Mouse (Mus musculus) heart, embryonic 12.5 days (tissue): Measurements from ENCODE around the gene Nhsl2. TPM values are rescaled to one million over a fixed set of nuclear protein-coding genes. Genes with fewer than 3 reads are reported as not detected.

Experiments
- ATAC-seq: fragments of 200-750 bp; cut with Nextera tagmentation; 2 replicates; pipeline ENCODE4 v1.8.0; 2017; ENCODE audit warnings: moderate TSS enrichment, moderate library complexity; ENCODE audit not compliant: insufficient number of reproducible peaks, low FRiP score
- H3K27ac ChIP-seq: fragments of 300-500 bp; sonication (generic); 2 replicates; pipeline ENCODE4 v1.5.1; 2016; ENCODE audit warnings: mild to moderate bottlenecking, moderate library complexity; ENCODE audit not compliant: poor library complexity, severe bottlenecking
- H3K27me3 ChIP-seq: fragments of 300-500 bp; sonication (generic); replicated peaks from 2 replicates; pipeline ENCODE4 v1.6.1; 2016; ENCODE audit warnings: mild to moderate bottlenecking, moderate library complexity
- H3K36me3 ChIP-seq: fragments of 300-500 bp; sonication (generic); 2 replicates; pipeline ENCODE4 v1.6.1; 2016; ENCODE audit warnings: mild to moderate bottlenecking, moderate library complexity
- H3K4me1 ChIP-seq: fragments of 300-500 bp; sonication (generic); replicated peaks from 2 replicates; pipeline ENCODE4 v1.6.1; 2016; ENCODE audit warnings: mild to moderate bottlenecking
- H3K4me2 ChIP-seq: fragments of 300-500 bp; sonication (generic); 2 replicates; pipeline ENCODE4 v1.6.1; 2016; ENCODE audit warnings: mild to moderate bottlenecking, moderate library complexity
- H3K4me3 ChIP-seq: fragments of 300-500 bp; sonication (generic); 2 replicates; pipeline ENCODE4 v1.5.1; 2016; ENCODE audit warnings: mild to moderate bottlenecking
- H3K9ac ChIP-seq: fragments of 300-500 bp; sonication (generic); 2 replicates; pipeline ENCODE4 v1.6.1; 2016; ENCODE audit warnings: mild to moderate bottlenecking, moderate library complexity
- H3K9me3 ChIP-seq: fragments of 300-500 bp; sonication (generic); replicated peaks from 2 replicates; pipeline ENCODE4 v1.6.1; 2016; ENCODE audit warnings: mild to moderate bottlenecking, moderate library complexity
- WGBS: fragments of 180-500 bp; shearing (Covaris S2); methylation state at CpG from one replicate; pipeline ENCODE4 v1.1.7; 2016; 5-methylcytosine and 5-hydroxymethylcytosine counted together
- polyA plus RNA-seq: library from polyadenylated mRNA; unstranded; fragments of >200 nt; fragmentation: Nextera tagmentation; extraction: Ambion mirVana; gene quantifications from 2 replicates; pipeline ENCODE4 v1.2.1, GENCODE M21; 2016

The Nhsl2 gene
- polyA plus RNA-seq, 1 experiment from 2014 or later = 25.5 TPM

- Histone ChIP-seq H3K4me3 (no peak overlapping the region), H3K9me3 (no peaks in the 10 kb centered on the region), H3K9ac (no peak overlapping the region), H3K4me2 (no peak overlapping the region), H3K27me3 (0 out of 2 replicates have a peak, but pooled peaks cover 5% of the 10 kb centered on the region), H3K27ac (peak overlapping the region; percentile 60), H3K36me3 (no peaks in the 10 kb centered on the region), H3K4me1 (peaks cover 42% of the 10 kb centered on the region)
- 38% methylated on average over 3 of the region's 3 CpGs for WGBS
- ATAC-seq = peak; percentile 39; the same call in 1 of the 2 replicates
Observed at GRCm38 (mm10) chrX:101874147-101874546, 25.0 kb downstream of the Nhsl2 start.

GRCm38 (mm10) chrX:101874901-101875300 is 25.7 kb downstream of the Nhsl2 start:
- Histone ChIP-seq H3K9me3 (no peaks in the 10 kb centered on the region), H3K36me3 (no peaks in the 10 kb centered on the region), H3K4me2 (no peak overlapping the region), H3K27me3 (0 out of 2 replicates have a peak, but pooled peaks cover 5% of the 10 kb centered on the region), H3K27ac (peak overlapping the region; percentile 60; the same call in 1 of the 2 replicates), H3K4me1 (peaks cover 42% of the 10 kb centered on the region), H3K9ac (no peak overlapping the region), H3K4me3 (no peak overlapping the region)
- WGBS = 45% methylated on average over 2 of the region's 2 CpGs
- ATAC-seq = no peak

GRCm38 (mm10) chrX:101876136-101876535 is 27.0 kb downstream of the Nhsl2 start:
- Histone ChIP-seq H3K27ac (no peak overlapping the region), H3K36me3 (no peaks in the 10 kb centered on the region), H3K4me3 (no peak overlapping the region), H3K4me2 (no peak overlapping the region), H3K9ac (no peak overlapping the region), H3K27me3 (0 out of 2 replicates have a peak, but pooled peaks cover 5% of the 10 kb centered on the region), H3K9me3 (no peaks in the 10 kb centered on the region), H3K4me1 (peaks cover 45% of the 10 kb centered on the region)
- 39% methylated on average over 2 of the region's 2 CpGs for WGBS
- ATAC-seq = no peak

- Histone ChIP-seq H3K9ac (no peak overlapping the region), H3K4me3 (no peak overlapping the region), H3K27ac (no peak overlapping the region), H3K36me3 (no peaks in the 10 kb centered on the region), H3K27me3 (0 out of 2 replicates have a peak, but pooled peaks cover 5% of the 10 kb centered on the region), H3K9me3 (no peaks in the 10 kb centered on the region), H3K4me1 (peaks cover 58% of the 10 kb centered on the region), H3K4me2 (no peak overlapping the region)
- WGBS = 61% methylated on average over 4 of the region's 4 CpGs
- no peak for ATAC-seq
Observed at GRCm38 (mm10) chrX:101877840-101878239, 28.7 kb downstream of the Nhsl2 start.

- WGBS = 36% methylated on average over 4 of the region's 4 CpGs
- H3K36me3 ChIP-seq = no peaks in the 10 kb centered on the region
- no peak overlapping the region for H3K4me3 ChIP-seq
- no peak for ATAC-seq
- H3K27me3 ChIP-seq = 0 out of 2 replicates have a peak, but pooled peaks cover 5% of the 10 kb centered on the region
- no peak overlapping the region for H3K27ac ChIP-seq
- H3K9ac ChIP-seq = no peak overlapping the region
- H3K4me2 ChIP-seq = no peak overlapping the region
- no peaks in the 10 kb centered on the region for H3K9me3 ChIP-seq
- H3K4me1 ChIP-seq = peaks cover 58% of the 10 kb centered on the region
Observed at GRCm38 (mm10) chrX:101878546-101878945, 29.4 kb downstream of the Nhsl2 start.

GRCm38 (mm10) chrX:101882141-101882751 is 33.1 kb downstream of the Nhsl2 start:
- Histone ChIP-seq H3K36me3 (no peaks in the 10 kb centered on the region), H3K9me3 (no peaks in the 10 kb centered on the region), H3K27ac (peak overlapping the region; percentile 70), H3K27me3 (no peaks in the 10 kb centered on the region), H3K4me3 (no peak overlapping the region), H3K4me1 (peaks cover 46% of the 10 kb centered on the region), H3K9ac (no peak overlapping the region), H3K4me2 (no peak overlapping the region)
- peak; percentile 53; the same call in 1 of the 2 replicates for ATAC-seq
- WGBS = 27% methylated on average over 3 of the region's 3 CpGs

- no peak overlapping the region for H3K4me2 ChIP-seq
- 34% methylated on average over 4 of the region's 4 CpGs for WGBS
- H3K4me1 ChIP-seq = peaks cover 36% of the 10 kb centered on the region
- H3K27ac ChIP-seq = no peak overlapping the region
- no peak for ATAC-seq
- no peak overlapping the region for H3K9ac ChIP-seq
- H3K27me3 ChIP-seq = peaks cover 4% of the 10 kb centered on the region
- no peaks in the 10 kb centered on the region for H3K9me3 ChIP-seq
- H3K4me3 ChIP-seq = no peak overlapping the region
- no peaks in the 10 kb centered on the region for H3K36me3 ChIP-seq
Observed at GRCm38 (mm10) chrX:101889384-101889783, 40.2 kb downstream of the Nhsl2 start.

- WGBS = 75% methylated on average over 4 of the region's 4 CpGs
- Histone ChIP-seq H3K4me2 (no peak overlapping the region), H3K27ac (no peak overlapping the region), H3K27me3 (peaks cover 4% of the 10 kb centered on the region), H3K4me1 (peaks cover 34% of the 10 kb centered on the region), H3K4me3 (no peak overlapping the region), H3K9ac (no peak overlapping the region), H3K9me3 (no peaks in the 10 kb centered on the region), H3K36me3 (no peaks in the 10 kb centered on the region)
- no peak for ATAC-seq
Observed at GRCm38 (mm10) chrX:101889813-101890469, 40.8 kb downstream of the Nhsl2 start.

GRCm38 (mm10) chrX:101893796-101894195 is 44.6 kb downstream of the Nhsl2 start:
- Histone ChIP-seq H3K27ac (no peak overlapping the region), H3K4me3 (no peak overlapping the region), H3K9ac (no peak overlapping the region), H3K9me3 (no peaks in the 10 kb centered on the region), H3K4me1 (peaks cover 31% of the 10 kb centered on the region), H3K4me2 (no peak overlapping the region), H3K27me3 (peaks cover 9% of the 10 kb centered on the region), H3K36me3 (no peaks in the 10 kb centered on the region)
- ATAC-seq = no peak
- WGBS = 58% methylated on average over 7 of the region's 7 CpGs

GRCm38 (mm10) chrX:101898341-101898740 is 49.2 kb downstream of the Nhsl2 start:
- peak; percentile 76; the same call in 1 of the 2 replicates for ATAC-seq
- WGBS = 41% methylated on average over 4 of the region's 4 CpGs
- Histone ChIP-seq H3K4me2 (no peak overlapping the region), H3K9me3 (no peaks in the 10 kb centered on the region), H3K4me3 (no peak overlapping the region), H3K36me3 (no peaks in the 10 kb centered on the region), H3K4me1 (peaks cover 44% of the 10 kb centered on the region), H3K9ac (no peak overlapping the region), H3K27me3 (peaks cover 22% of the 10 kb centered on the region), H3K27ac (no peak overlapping the region)

- ATAC-seq = no peak
- peak overlapping the region; percentile 70 for H3K27ac ChIP-seq
Observed at GRCm38 (mm10) chrX:101901806-101902490, 52.8 kb downstream of the Nhsl2 start.

More at GRCm38 (mm10) chrX:101901806-101902490, 52.8 kb downstream of the Nhsl2 start:
- Histone ChIP-seq H3K9ac (no peak overlapping the region), H3K4me1 (peaks cover 32% of the 10 kb centered on the region), H3K27me3 (peaks cover 17% of the 10 kb centered on the region), H3K36me3 (no peaks in the 10 kb centered on the region), H3K4me3 (no peak overlapping the region), H3K9me3 (no peaks in the 10 kb centered on the region), H3K4me2 (no peak overlapping the region)
- WGBS = 57% methylated on average over 7 of the region's 7 CpGs
